Mouse (Mus musculus): Measurements from ENCODE around the gene Cnr2.

DNA sequence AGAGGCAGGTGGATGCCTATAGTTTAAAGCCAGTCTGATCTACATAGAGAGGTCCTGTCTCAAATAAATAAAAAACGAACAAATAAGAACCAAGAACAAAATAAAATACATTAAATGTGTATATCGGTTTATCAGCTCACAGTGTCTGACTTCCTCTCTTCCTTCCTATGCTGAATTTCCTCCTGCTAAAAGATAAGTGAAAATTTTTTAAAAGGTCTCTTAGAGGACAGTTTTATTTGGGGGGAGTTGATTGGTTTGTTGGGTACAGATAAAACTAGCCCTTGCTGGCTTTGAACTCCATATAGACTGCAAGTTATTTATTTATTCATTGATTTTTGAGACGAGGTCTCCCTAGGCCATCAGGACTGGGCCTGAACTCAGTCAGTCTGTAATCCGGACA is 18.2 kb downstream of the Cnr2 start:
- TF ChIP-seq CTCF (IDR thresholded peaks at IDR 0.05; ENCODE audit: insufficient read depth, low read depth, low read length) (no peak), POLR2A (IDR thresholded peaks at IDR 0.05; ENCODE audit: insufficient read depth, low read depth, low read length) (no peak)

Measured in olfactory bulb, adult 2 months (tissue).